Mouse (Mus musculus) cerebellum, postnatal 10 days (tissue): ENCODE data around the gene Ppp2r5c.

ENCODE experiments used
- DNase-seq, 2 experiments: peaks; one replicate each; pipeline ENCODE4 v3.0.0; 2021; ENCODE audit warnings: mixed read lengths in 2 of 2

The Ppp2r5c gene

DNA sequence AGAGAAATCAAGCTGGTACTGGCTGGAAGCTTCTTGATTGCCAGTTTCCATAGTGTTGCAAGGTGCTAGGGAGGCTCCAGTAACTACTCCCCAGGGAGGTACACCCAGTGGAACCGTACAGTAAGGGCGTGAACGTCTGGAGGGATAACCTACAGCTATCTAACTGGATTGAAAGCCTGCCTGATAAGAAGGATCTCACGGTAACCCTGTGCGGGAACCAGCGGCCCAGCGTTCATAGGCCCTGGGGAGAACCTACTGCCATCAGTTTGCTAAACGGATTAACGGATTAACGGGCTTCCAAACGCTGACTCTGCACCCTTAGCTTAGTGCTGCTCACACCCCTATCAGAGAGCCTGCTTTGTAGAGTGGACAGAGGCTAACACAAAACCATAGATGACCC is 116.5 kb downstream of the Ppp2r5c start:
- DNase-seq = no peak

DNA sequence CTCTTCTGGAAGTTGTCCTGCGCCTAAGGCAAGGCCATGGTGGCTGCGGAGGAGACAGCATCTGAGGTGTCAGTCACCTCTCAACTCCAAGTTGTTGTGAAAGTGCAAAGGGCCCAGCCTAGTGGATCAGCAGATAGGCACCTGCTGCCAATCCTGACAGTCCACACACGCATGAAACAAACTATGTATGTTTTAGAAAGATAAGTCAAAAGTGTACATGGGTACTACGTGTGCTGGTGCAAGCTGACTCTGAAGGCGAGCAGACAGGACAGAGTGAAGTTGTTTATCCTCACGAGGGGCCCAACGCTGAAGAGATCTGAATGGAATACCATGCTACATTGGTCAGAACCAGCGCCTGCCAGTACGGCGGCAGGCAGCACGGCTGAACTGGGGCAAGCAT is 117.9 kb downstream of the Ppp2r5c start:
- DNase-seq = no peak

DNA sequence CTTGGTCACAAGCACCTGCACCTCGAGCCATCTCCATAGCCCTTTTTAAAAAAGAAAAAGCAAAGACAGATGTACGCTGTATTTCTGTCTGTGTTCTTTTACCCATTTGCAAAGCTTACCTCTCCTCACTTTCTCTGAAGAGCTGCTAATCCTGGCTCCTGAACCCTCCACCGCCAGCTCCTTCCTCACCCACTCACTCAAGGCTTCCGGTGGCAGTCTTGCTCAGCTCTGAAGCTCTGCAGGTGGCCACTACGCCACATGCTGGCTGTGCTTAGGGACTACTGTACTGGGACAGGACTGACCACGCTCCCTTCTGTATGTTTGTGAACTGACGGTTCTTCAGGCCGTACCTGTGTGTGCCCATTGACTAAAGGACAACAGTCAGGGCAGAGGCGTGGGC is 119.4 kb downstream of the Ppp2r5c start:
- DNase-seq = no peak

DNA sequence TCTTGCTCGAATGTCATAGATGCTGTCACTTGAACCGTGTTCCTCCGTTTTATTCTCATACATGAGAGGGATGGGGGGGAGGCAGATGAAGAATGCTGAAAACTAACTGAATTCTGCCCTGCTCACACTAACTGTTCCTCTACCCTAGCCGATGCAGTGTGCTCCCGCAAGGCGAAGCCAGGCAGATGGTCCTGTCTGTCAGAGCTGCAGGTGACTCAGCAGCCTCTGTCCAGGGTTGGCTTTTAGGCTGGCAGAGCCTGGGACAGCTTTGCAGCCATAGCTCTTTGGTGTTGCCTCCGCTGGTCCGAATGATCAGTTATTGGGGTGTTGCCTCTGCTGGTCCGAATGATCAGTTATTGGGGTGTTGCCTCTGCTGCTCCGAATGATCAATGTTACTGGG is 124.1 kb downstream of the Ppp2r5c start:
- DNase-seq = no peak

DNA sequence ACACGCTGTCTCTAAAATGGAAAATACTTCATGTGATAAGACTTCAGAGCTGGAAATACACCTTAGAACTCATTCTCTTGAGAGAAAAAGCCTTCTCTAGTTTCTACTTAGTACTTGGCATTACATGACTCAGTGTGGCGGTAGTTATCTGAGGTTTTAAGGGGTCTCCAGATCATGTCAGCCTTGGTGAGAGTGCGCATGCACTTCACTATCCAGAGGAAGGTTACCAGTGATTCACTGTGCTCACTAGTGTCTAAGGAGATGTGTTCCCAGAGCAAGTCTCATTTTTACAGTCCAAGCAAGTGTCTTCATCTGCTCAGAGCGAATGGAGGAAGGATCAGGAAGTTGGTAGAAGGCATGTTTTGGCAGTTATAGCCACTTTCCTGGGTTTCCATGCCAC is 125.4 kb downstream of the Ppp2r5c start:
- no peak for DNase-seq

DNA sequence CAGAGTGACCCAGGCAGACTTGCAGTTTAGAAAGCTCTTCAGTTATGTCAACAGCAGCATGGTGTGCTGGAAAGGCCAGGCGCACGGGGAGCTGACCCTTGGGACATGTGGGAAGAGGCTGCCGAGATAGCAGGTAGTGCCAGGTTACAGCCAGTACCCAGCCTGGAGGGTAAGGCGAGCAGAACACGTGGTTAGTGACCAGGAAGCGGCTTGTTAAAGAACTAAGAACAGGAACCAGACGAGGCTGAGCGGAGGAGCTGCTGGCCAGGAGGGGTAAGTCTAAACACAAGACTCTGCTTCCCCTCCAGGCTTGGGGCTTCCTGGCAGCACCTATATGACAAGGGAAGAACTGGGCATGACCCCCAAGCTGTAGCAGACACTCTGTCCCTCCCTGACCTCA is 126.7 kb downstream of the Ppp2r5c start:
- DNase-seq = no peak

DNA sequence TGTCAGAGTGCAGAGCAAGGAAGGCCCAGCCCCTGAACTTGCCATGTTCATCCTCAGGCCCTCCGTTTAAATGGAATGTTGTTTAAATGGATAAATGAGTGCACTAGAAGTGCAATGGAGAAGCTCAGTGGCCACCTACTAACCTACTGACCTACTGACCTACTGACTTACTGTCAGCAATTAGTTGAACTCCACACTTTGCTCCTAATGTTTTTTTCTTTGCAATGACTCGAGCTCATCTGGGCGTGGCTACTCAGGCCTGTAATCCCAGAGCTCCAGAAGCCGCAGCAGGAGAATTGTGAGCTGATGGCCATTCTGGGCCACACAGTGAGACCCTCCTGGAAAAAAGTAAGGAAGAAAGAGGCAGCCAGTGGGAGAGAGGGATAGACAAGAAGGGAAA is 129.0 kb downstream of the Ppp2r5c start:
- no peak for DNase-seq

DNA sequence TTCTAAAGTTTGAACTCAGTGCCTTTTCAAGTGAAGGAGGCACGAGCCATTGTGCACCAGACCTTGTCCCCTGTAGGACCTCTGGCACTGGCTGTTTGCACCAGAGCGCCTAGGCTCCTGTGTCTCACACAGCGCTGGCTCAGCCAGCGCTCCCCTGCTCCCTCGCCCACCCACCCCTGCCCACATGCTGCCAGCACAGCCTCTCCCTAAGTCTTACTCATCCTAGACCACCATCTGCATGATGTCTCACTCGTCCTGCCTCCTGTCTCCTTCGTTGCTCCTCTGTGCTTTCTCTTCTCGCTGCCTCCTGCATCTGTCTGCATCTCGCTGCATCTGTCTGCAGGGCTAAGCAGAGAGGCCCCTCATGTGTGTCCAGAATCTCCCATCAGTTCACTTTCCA is 131.4 kb downstream of the Ppp2r5c start:
- DNase-seq = no peak

DNA sequence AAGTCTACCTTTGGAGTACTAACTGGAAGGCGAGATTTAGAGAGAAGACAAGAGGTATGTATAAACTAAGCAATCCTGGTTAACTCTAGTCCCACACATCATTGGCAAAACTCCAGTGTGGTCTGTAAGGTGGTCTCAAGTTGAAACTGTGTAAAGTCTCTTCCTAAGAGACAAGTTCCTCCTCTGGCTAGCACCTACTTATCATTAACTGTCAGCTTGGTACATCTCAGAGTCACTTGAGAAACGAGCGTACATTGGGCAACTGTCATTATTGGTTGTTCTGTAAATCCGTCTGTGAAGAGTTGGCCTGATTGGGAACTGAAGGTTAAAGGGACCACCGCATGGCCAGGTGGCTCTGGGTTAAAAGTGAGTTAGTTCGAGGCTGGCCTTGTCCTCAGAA is 141.7 kb downstream of the Ppp2r5c start:
- no peak for DNase-seq

DNA sequence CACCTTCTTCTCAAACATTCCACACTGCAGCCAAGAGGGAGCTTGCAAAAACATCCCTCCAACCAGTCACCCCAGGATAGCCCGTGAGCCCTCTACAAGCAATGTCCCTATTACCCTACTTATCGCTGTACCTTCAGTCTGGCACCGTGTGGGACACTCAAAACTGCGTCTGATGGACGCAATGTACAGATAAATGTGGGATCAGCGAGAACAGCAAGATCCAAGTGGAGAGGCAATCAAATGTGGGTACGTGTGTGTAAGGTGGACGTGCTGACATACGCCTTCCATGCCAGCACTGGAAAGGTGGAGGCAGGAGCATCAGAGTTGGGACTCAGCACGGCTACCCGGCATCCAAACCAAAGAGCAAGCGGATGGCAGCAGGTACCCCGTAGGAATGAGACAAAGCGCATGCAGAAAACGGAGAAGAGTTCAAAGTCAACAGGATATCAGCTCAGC is 143.9 kb downstream of the Ppp2r5c start:
- no peak for DNase-seq

DNA sequence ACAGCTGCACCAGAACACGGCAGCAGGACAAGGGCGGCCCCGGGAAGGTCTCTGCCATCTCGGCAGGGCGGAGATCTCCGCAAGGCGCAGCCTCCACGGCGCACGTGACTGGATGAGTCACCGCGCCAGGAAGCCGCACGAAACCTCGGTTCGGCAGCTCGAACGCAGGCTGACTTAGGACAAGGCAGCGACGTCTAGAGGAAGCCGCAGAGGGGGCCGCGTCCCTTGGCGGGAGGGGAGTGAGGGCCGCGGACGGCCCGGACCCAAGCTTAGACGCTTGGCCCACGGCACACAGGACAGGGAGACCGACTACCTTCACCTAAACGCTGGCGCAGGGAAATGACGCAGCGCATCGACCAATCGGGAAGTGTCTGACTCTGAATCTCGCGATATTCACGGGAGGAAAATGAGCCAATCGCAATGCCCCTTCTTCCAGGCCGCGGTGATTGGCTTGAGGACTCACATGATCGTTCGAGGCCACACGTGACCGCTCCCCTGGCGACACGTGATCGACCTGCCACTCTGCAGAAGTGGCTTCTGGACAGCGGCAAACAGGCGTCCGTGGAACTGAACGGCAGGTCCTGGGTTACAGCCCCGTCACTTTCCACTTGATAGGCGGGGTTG is 144.5 kb downstream of the Ppp2r5c start:
- peak; percentile 98 to 99 for DNase-seq

DNA sequence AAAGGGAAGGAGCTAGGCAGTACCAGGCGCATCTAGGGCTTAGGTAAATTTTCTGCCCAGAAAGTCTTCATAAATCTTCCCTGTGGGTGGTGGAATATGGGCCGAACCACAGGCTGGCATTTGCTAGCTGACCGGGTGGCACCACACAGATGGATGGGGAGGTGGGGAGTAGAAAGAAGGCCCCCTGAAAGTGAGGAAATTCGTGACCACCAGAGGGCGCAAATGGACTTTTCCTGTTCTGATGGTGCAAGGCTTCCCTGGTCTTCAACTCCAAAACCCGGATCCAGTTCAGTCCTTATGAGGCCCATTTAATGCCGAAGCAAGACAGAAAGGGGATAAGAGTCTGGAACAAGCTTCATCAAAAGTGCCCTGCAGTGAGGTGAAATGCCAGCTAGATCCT is 151.6 kb downstream of the Ppp2r5c start:
- peak; percentile 90 to 94 for DNase-seq

DNA sequence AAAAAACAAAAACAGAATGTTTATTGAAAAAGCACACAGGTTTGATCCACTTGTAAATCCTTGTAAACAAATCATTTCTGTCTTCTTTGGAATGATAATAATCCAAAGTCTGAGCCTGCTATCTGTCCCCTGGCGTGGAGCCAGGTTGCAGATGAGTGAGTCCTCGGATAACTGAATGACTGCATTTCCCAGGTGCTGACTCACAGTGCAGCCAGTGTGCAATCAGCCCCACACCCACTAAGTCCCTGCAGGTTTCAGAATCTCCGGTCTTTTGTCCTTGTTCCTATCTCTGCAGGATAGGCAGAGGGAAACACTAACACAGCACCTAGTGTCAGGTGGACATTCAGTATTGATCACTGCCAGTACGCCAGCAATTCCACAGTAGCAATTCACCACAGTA is 152.9 kb downstream of the Ppp2r5c start:
- no peak for DNase-seq

DNA sequence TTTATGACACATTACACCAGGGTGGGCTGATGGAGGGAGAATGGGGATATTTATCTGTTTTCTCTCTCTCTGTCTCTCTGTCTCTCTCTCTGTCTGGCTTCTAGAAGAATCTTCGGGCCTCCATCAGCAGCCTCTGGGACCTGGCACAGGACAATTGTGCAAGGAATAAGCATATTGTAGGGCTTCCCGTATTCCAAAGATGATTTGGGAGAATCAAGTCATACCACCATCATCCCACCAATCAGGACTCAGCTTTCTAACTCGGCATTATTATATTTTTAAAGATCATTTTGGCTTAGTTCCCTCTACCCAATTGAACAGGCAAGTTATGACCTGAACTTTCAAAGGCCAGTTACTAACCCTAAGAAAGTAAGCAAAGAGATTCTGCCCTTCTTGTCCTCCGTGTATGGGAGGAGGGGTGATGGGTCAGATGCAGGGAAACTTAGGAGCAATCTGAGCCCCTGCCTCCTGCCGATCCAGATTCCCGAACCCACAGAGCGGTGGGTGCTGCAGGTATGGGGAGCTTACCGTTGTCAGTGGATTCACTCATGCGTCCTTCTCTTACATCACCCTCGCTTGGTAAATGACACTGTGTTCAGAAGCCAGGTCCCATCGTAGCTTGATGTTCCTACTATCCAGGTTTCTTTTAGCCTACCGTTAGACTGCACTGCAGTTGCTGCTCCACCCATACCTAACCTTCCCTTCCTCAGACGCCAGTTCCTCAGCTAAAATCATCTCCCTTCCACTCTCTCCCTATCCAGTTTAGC is 153.5 kb downstream of the Ppp2r5c start:
- no peak for DNase-seq

DNA sequence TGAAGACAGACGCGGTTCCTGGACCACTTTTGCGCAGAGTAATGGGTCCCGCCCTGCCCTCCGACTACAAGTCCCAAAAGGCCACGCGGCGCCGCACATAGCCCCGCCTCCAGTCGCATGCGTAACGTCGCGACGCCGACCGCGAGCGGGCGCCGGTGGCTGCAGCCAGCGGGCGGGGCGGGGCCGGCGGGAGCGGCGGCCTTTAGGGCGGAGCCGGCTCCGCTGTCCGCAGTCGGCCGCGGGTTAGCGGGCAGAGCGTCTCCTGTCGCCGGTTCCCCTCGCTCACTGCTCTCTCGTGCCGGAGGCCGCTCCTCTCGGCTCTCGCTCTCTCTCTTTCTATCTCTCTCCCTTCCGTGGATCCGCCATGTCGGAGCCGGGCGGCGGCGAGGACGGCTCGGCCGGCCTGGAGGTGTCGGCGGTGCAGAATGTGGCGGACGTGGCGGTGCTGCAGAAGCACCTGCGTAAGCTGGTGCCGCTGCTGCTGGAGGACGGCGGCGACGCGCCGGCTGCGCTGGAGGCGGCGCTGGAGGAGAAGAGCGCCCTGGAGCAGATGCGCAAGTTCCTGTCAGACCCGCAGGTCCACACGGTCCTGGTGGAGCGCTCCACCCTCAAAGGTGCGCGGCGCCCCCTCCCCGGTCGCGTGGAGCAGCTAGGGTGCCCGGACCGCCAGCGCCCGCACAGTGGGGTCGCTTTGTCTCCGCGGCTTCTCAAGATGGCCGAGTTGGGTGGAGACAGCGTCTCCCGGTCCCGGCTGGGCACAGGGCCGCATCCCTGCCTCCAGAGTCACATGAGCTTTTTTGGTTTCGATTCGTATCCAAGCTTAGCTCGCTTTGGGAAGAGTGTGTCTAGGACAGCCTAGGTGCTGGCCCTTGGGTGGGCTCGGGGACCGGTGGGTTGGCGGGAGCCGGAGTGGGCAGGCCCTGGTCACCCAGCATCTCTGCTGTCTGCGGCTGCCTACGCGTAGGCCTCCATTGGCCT is 154.6 kb downstream of the Ppp2r5c start, which contains the start of gene Dync1h1:
TSS of gene Dync1h1 (plus strand) at position 212 of the 978 bp plus-strand sequence.
- DNase-seq = peak; percentile 97 to 98

DNA sequence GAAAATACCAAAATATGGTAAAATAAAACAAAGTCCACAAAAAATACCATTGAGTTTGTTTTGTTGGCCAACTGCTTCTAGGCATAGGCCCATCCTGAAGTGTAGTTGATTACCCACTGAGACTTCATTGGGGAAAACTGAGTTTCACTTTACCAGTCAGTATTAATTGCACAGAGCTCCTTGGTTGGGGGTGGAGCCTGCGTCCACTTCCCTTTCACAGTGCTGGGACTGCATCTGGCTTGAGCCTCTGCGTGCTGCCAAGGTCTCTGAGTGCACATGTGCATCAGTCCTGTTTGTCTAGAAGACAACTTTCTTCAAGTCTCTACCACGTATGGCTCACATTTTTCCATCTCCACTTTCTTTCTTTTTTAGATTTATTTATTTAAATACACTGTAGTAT is 159.2 kb downstream of the Ppp2r5c start:
- DNase-seq = no peak

DNA sequence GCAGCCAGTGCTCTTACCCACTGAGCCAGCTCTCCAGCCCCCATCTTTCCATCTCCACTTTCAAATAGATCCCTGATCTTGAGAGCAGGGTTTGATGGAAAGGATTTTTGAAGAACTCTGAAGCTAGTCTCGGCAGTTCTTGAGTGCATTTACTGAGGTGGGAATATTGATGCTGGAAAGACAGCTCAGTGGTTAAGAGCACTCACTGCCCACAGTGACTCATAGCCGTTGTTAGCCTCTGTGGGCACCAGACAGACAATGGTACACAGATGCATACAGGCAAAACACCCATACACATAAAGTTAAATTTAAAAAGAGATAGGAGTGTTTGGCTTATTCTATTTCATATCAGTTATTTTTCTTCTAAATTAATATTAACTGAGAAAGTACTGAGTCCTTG is 159.8 kb downstream of the Ppp2r5c start:
- no peak for DNase-seq

DNA sequence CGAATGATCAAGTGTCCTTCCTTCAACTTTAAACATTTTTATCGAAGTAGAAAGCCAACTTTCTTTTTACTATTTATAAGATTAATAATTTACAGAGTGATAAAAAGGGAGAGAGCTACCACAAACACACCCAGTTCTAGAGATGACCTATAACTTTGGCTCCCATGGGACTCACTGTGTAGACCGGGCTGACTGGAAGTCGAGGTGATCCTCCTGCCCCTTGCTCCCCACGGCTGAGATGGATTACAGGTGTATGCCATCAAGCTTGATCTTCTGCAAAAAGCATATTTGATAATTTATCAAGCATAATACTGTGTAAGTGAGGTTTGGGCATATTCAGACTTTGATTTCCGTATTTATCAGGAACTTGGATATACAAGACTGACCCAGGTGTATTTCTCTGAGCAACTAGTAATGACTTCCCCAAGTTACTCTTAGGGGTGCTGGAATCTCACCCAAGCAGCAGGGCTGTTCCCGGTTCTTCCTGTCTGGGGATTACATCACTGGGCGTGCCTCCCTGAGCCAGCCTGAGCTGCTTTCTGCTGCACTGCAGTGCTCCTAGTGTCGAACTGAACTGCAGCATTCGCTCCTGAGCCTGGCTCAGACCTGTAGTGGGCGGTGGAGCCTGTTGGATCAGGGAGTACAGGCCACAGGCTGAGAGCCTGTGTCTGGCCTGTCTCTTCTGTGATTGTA is 161.7 kb downstream of the Ppp2r5c start:
- peak; percentile 50 to 59 for DNase-seq

DNA sequence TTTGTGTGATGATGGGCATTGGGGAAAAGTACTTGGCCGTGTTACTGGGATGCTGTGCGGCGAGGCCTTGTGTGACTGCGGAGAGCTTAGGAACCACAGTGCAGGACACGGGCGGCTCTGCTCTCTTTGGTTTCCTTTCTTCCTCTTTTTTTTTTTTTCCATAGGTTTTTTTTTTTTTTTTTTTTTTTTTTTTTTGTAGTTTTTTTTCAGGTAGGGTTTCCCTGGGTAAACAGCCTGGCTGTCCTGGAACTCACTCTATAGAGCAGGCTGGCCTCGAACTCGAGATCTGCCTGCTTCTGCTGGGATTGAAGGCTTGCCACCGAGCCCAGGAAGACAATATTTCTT is 162.2 kb downstream of the Ppp2r5c start:
- no peak for DNase-seq

DNA sequence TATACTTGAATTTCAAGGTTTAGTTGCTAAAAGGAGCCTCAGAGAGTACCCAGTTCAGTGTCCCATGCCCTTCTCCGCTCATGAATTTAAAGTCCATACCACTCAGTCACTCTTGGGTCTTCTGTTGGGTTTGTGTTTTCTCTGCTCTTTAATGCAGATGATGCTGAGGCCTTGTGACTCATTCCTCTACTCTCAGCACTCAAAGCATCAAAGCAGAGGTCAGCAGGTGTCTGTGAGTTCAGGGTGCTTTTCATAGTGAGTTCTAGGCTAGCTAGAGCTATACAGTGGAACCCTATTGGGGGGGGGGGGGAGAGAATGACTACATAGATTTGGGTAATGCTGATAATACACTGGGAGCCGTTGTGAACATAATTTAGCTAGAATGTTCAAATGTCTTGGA is 163.8 kb downstream of the Ppp2r5c start:
- DNase-seq = no peak

DNA sequence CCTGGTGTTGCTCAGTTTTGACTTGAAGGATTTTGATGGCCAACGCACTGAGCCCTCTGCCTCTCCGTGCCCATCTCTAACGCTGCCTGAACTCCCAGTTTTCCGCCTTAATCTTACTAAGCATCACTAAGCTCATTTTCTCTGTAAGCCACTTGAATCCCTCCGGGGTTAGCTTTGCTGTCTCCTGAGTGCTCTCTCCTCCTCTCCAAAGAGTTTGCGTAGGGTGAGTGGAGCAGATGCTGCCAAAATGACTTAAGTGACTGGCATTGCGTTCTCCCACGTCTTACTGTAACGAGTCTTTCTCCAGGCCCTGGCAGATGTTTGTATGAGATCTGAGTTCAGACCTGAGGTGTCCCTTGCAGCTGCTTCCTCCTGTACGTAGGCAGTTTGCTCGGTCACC is 183.1 kb downstream of the Ppp2r5c start:
- DNase-seq = no peak
